Mouse (Mus musculus) ES-E14 (cell line): ENCODE data around the gene Ap1ar.

Experiments used
- HCFC1 ChIP-seq: IDR thresholded peaks from 2 replicates; pipeline ENCODE4 v1.6.1; 2012; ENCODE audit warnings: low read length, inconsistent platforms, borderline replicate concordance; ENCODE audit not compliant: insufficient read depth
- ZNF384 ChIP-seq: IDR thresholded peaks from 2 replicates; pipeline ENCODE4 v1.6.1; 2012; ENCODE audit warnings: low read depth, low read length, inconsistent platforms

GRCm38 (mm10) chr3:127826503-127826902 lies 10.8 kb downstream of the Ap1ar start:
- TF ChIP-seq HCFC1 = no peak
- no peak for TF ChIP-seq ZNF384
